Mouse (Mus musculus) stomach, postnatal 0 days (tissue): ENCODE measurements at regions not wholly inside any gene's neighbourhood (a gene's known extent, or its start where the extent isn't known, plus 50 kb on each side); places are given as distances from the start of the nearest gene placed in this dataset.

Experiments used
- CTCF ChIP-seq: IDR thresholded peaks from 2 replicates; pipeline ENCODE4 v1.5.1; 2016; ENCODE audit warnings: antibody characterized with exemption, low read depth, mild to moderate bottlenecking, moderate library complexity
- EP300 ChIP-seq: optimal IDR thresholded peaks from 2 replicates; pipeline ENCODE3; 2016; ENCODE audit warnings: antibody characterized with exemption

DNA sequence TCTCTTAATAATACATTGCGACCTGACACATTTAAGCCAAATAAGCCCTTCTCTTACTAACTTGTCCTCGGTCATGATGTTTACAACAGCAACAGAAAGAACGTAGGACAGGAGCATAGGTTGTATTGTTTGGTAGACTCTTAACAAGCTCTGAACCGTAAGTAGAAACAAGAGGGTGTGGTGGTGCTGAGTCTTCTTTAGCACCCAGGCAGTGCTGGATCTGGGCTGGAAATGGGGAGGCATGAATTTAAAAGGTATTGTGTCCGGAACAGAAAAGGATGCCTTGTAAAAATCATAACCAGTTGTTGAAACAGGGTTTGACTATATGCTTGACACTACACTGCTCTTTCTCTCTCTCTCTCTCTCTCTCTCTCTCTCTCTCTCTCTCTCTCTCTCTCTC, 317.4 kb upstream of the Satb1 start:
- TF ChIP-seq CTCF (no peak), EP300 (no peak)
